Mouse (Mus musculus): ENCODE results near the gene Gm20696. TPM values are rescaled to one million over a fixed set of nuclear protein-coding genes. Genes with fewer than 3 reads are reported as not detected.
A peak's percentile ranks its signal among the peaks of the same experiment; 100 is the strongest.

The Gm20696 gene
- total RNA-seq, 1 experiment: 0.58 TPM

DNA sequence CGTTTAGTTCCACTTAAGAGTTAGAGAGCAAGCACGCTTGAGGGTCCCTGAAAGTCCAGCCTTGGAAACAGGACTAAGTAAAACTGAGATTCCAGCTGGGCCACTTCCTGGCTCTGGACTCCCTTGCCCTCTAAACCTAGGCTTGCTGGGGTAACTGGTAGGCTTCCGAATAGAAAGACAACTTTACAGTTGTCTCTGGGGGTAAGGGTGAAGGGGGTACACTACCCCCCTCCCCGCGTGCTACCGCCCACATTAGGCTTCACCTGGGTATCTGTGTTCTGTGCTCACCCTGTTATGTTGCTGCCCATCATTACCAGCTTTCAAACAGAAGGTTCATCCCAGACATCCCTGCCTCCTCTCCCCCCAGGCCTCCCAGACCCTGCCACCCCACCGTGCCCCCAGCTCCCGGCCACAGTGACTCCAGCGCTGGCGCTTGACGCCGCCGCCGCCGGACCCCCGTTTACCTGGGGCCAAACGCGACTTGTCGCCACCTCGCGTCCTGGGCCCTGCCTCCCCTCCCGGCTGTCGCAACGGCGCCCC is 25.1 kb upstream of the Gm20696 start:
- in situ Hi-C loops (cut with MboI; ENCODE audit: low sequenced_read_pairs in 2 of 2, unreplicated experiment in 2 of 2): no loop called here
- no peak for TF ChIP-seq HCFC1 (IDR thresholded peaks at IDR 0.05; ENCODE audit: borderline replicate concordance, insufficient read depth, low read length)
- TF ChIP-seq ZNF384 (IDR thresholded peaks at IDR 0.05; ENCODE audit: low read depth, low read length): no peak
- TF ChIP-seq MAFK (IDR thresholded peaks at IDR 0.05; ENCODE audit: insufficient read depth, low read depth, low read length): no peak
- TF ChIP-seq CHD2 (IDR thresholded peaks at IDR 0.05; ENCODE audit: low read depth, low read length): no peak
- no peak for TF ChIP-seq ZC3H11A (IDR thresholded peaks at IDR 0.05; ENCODE audit: borderline replicate concordance, low read depth, low read length)
- Histone ChIP-seq H3K9me3 (ENCODE audit: control insufficient read depth, insufficient read depth, low read depth, low read length) (no peaks in the 10 kb centered on the region), H3K36me3 (ENCODE audit: control insufficient read depth, insufficient read depth, low read length, poor library complexity, severe bottlenecking) (no peaks in the 10 kb centered on the region), H3K4me3 (ENCODE audit: insufficient read depth in 1 of 2, low read depth in 1 of 2, low read length in 2 of 2, poor library complexity in 1 of 2, severe bottlenecking in 1 of 2) (peak overlapping the region; percentile 72 to 76), H3K9ac (ENCODE audit: insufficient read depth, low read depth, low read length, poor library complexity, severe bottlenecking) (peak overlapping the region; percentile 76), H3K27ac (ENCODE audit: insufficient read depth, low read depth, low read length, poor library complexity, severe bottlenecking) (no peak overlapping the region), H3K4me1 (ENCODE audit: control insufficient read depth in 2 of 2, insufficient read depth in 2 of 2, low read length in 2 of 2, poor library complexity in 1 of 2) (0 out of 4 replicates have a peak, but pooled peaks cover 0 to 2% of the 10 kb centered on the region in 2 experiments)
- DNase-seq (ENCODE audit: low read depth, low spot score): no peak

DNA sequence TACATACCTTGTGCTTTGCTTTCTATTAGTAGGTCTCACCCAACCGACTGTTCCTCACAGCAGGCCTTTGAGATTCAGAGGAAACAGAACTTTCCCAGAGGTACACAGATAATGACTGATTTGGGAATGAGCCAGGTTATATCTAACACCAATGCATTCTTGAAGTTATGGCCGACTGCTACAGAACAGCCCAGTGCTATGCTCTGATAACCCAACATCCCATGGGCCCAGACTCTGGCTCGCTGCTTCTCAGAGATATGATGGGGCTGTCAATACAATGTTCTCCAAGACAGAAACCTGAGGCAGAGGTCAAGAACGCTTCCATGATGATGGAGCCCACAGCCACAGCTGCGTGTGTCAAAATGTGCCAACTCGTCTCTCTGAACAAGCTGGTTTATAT is 21.9 kb upstream of the Gm20696 start:
- no peak overlapping the region for H3K9ac ChIP-seq (ENCODE audit: insufficient read depth, low read depth, low read length, poor library complexity, severe bottlenecking)
- TF ChIP-seq HCFC1 (IDR thresholded peaks at IDR 0.05; ENCODE audit: borderline replicate concordance, insufficient read depth, low read length) (no peak), ZNF384 (IDR thresholded peaks at IDR 0.05; ENCODE audit: low read depth, low read length) (no peak), CHD2 (IDR thresholded peaks at IDR 0.05; ENCODE audit: low read depth, low read length) (no peak), MAFK (IDR thresholded peaks at IDR 0.05; ENCODE audit: insufficient read depth, low read depth, low read length) (no peak), ZC3H11A (IDR thresholded peaks at IDR 0.05; ENCODE audit: borderline replicate concordance, low read depth, low read length) (no peak)
- H3K9me3 ChIP-seq (ENCODE audit: control insufficient read depth, insufficient read depth, low read depth, low read length): no peaks in the 10 kb centered on the region
- H3K36me3 ChIP-seq (ENCODE audit: control insufficient read depth, insufficient read depth, low read length, poor library complexity, severe bottlenecking): no peaks in the 10 kb centered on the region
- H3K27ac ChIP-seq (ENCODE audit: insufficient read depth, low read depth, low read length, poor library complexity, severe bottlenecking): no peak overlapping the region
- H3K4me3 ChIP-seq (ENCODE audit: insufficient read depth in 1 of 2, low read depth in 1 of 2, low read length in 2 of 2, poor library complexity in 1 of 2, severe bottlenecking in 1 of 2): no peak overlapping the region
- 0 out of 4 replicates have a peak, but pooled peaks cover 0 to 2% of the 10 kb centered on the region in 2 experiments for H3K4me1 ChIP-seq (ENCODE audit: control insufficient read depth in 2 of 2, insufficient read depth in 2 of 2, low read length in 2 of 2, poor library complexity in 1 of 2)
- in situ Hi-C loops (cut with MboI; ENCODE audit: low sequenced_read_pairs in 2 of 2, unreplicated experiment in 2 of 2): no loop called here
- no peak for DNase-seq (ENCODE audit: low read depth, low spot score)

DNA sequence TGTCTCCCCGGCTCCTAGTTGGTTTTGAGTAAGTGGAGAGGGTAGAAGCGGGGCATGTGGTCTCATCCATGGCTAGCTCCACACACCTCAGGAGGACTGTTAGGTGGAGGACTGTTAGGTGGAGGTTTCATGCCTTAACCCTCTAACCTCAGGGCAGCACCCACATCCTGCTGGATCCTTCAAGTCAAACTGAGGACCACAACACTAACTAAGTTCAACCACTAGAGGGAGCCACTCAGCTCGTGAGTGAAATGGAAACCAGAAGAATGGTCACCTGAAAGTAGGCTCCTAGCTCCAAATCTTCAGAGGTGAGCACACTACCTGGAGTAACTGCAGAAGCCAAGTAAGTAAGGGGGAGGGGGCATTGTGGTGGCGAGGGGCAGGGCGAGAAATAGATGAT is 18.3 kb upstream of the Gm20696 start:
- Histone ChIP-seq H3K9me3 (ENCODE audit: control insufficient read depth, insufficient read depth, low read depth, low read length) (no peaks in the 10 kb centered on the region), H3K9ac (ENCODE audit: insufficient read depth, low read depth, low read length, poor library complexity, severe bottlenecking) (no peak overlapping the region), H3K4me3 (ENCODE audit: insufficient read depth in 1 of 2, low read depth in 1 of 2, low read length in 2 of 2, poor library complexity in 1 of 2, severe bottlenecking in 1 of 2) (no peak overlapping the region), H3K27ac (ENCODE audit: insufficient read depth, low read depth, low read length, poor library complexity, severe bottlenecking) (no peak overlapping the region), H3K4me1 (ENCODE audit: control insufficient read depth in 2 of 2, insufficient read depth in 2 of 2, low read length in 2 of 2, poor library complexity in 1 of 2) (no peaks in the 10 kb centered on the region), H3K36me3 (ENCODE audit: control insufficient read depth, insufficient read depth, low read length, poor library complexity, severe bottlenecking) (no peaks in the 10 kb centered on the region)
- TF ChIP-seq MAFK (IDR thresholded peaks at IDR 0.05; ENCODE audit: insufficient read depth, low read depth, low read length) (no peak), CHD2 (IDR thresholded peaks at IDR 0.05; ENCODE audit: low read depth, low read length) (no peak), ZC3H11A (IDR thresholded peaks at IDR 0.05; ENCODE audit: borderline replicate concordance, low read depth, low read length) (no peak), ZNF384 (IDR thresholded peaks at IDR 0.05; ENCODE audit: low read depth, low read length) (no peak), HCFC1 (IDR thresholded peaks at IDR 0.05; ENCODE audit: borderline replicate concordance, insufficient read depth, low read length) (no peak)
- peak; percentile 62 for DNase-seq (ENCODE audit: low read depth, low spot score)
- in situ Hi-C loops (cut with MboI; ENCODE audit: low sequenced_read_pairs in 2 of 2, unreplicated experiment in 2 of 2): no loop called here

GRCm38 (mm10) chr6:99683974-99684373 is 17.4 kb upstream of the Gm20696 start:
- Histone ChIP-seq H3K27ac (ENCODE audit: insufficient read depth, low read depth, low read length, poor library complexity, severe bottlenecking) (no peak overlapping the region), H3K4me3 (ENCODE audit: insufficient read depth in 1 of 2, low read depth in 1 of 2, low read length in 2 of 2, poor library complexity in 1 of 2, severe bottlenecking in 1 of 2) (no peak overlapping the region), H3K9me3 (ENCODE audit: control insufficient read depth, insufficient read depth, low read depth, low read length) (no peaks in the 10 kb centered on the region), H3K9ac (ENCODE audit: insufficient read depth, low read depth, low read length, poor library complexity, severe bottlenecking) (no peak overlapping the region), H3K4me1 (ENCODE audit: control insufficient read depth in 2 of 2, insufficient read depth in 2 of 2, low read length in 2 of 2, poor library complexity in 1 of 2) (no peaks in the 10 kb centered on the region), H3K36me3 (ENCODE audit: control insufficient read depth, insufficient read depth, low read length, poor library complexity, severe bottlenecking) (no peaks in the 10 kb centered on the region)
- in situ Hi-C loops (cut with MboI; ENCODE audit: low sequenced_read_pairs in 2 of 2, unreplicated experiment in 2 of 2): no loop called here
- TF ChIP-seq ZNF384 (IDR thresholded peaks at IDR 0.05; ENCODE audit: low read depth, low read length) (no peak), HCFC1 (IDR thresholded peaks at IDR 0.05; ENCODE audit: borderline replicate concordance, insufficient read depth, low read length) (no peak), ZC3H11A (IDR thresholded peaks at IDR 0.05; ENCODE audit: borderline replicate concordance, low read depth, low read length) (no peak), MAFK (IDR thresholded peaks at IDR 0.05; ENCODE audit: insufficient read depth, low read depth, low read length) (no peak), CHD2 (IDR thresholded peaks at IDR 0.05; ENCODE audit: low read depth, low read length) (no peak)
- no peak for DNase-seq (ENCODE audit: low read depth, low spot score)
